In genomic region chr5:110094030-110094846, GRCm38 (mm10) we compare ENCODE assay signal across 8 mouse cellular contexts. TPM values are rescaled to one million over a fixed set of nuclear protein-coding genes. Genes with fewer than 3 reads are reported as not detected.
A peak's percentile ranks its signal among the peaks of the same experiment; 100 is the strongest.
DNase-seq lines count a peak whose midpoint lies in the region; ATAC-seq lines count a peak whose summit lies in the region.

Gene Gm35315 (minus strand): TSS chr5:110094420.

- H3K9me3 ChIP-seq in intestine, embryonic 16.5 days (ENCODE audit: control insufficient read depth, low read length): no peaks in the 10 kb centered on the region
- no peaks in the 10 kb centered on the region for H3K9me3 ChIP-seq in midbrain, embryonic 10.5 days (replicated peaks)

- H3K27ac ChIP-seq in intestine, embryonic 16.5 days (ENCODE audit: low read length): peak within 1 kb of the TSS; percentile 75
- peak within 1 kb of the TSS; percentile 91 for H3K27ac ChIP-seq in midbrain, embryonic 10.5 days (replicated peaks)

- peak within 1 kb of the TSS; percentile 62 for H3K4me3 ChIP-seq in intestine, embryonic 16.5 days (ENCODE audit: low read length)
- peak within 1 kb of the TSS; percentile 66 for H3K4me3 ChIP-seq in midbrain, embryonic 10.5 days

- ATAC-seq in intestine, embryonic 16.5 days: peak; percentile 98

- peak; percentile 77 for DNase-seq in ovary, adult 18-20 months (ENCODE audit: low spot score)
- no peak for DNase-seq in ovary, postnatal 10 days (ENCODE audit: low spot score)
- peak; percentile 85 for DNase-seq in embryo, embryonic 9.5 days (ENCODE audit: extremely low spot score)
- DNase-seq in gastrocnemius, postnatal 4 days (ENCODE audit: low spot score in 2 of 2): peak; percentile 38 to 79
- DNase-seq in left cerebral cortex, postnatal 36 days (ENCODE audit: low spot score in 2 of 2): peak; percentile 83 to 86
- DNase-seq in midbrain, embryonic 10.5 days (ENCODE audit: low spot score): peak; percentile 87
- peak; percentile 80 for DNase-seq in skeletal muscle tissue, adult 2 months (ENCODE audit: low read depth, low spot score)

- WGBS in intestine, embryonic 16.5 days: 1% methylated on average over 25 of the region's 25 CpGs
- WGBS in midbrain, embryonic 10.5 days: 2% methylated on average over 25 of the region's 25 CpGs

- no peaks in the 10 kb centered on the region for H3K27me3 ChIP-seq in intestine, embryonic 16.5 days (replicated peaks; ENCODE audit: control insufficient read depth, insufficient read depth, low read length)
- no peaks in the 10 kb centered on the region; the same call in 1 of the 2 replicates for H3K27me3 ChIP-seq in midbrain, embryonic 10.5 days (ENCODE audit: low read depth, poor library complexity, severe bottlenecking)

- peak within 1 kb of the TSS; percentile 92 for H3K4me2 ChIP-seq in intestine, embryonic 16.5 days (ENCODE audit: low read depth, low read length)

- no peaks in the 10 kb centered on the region for H3K4me1 ChIP-seq in intestine, embryonic 16.5 days (ENCODE audit: control insufficient read depth, insufficient read depth, low read length)
- peaks cover 13% of the 10 kb centered on the region for H3K4me1 ChIP-seq in midbrain, embryonic 10.5 days

- H3K36me3 ChIP-seq in intestine, embryonic 16.5 days (ENCODE audit: control insufficient read depth, insufficient read depth, low read length): no peaks in the 10 kb centered on the region
- H3K36me3 ChIP-seq in midbrain, embryonic 10.5 days: no peaks in the 10 kb centered on the region

- peak within 1 kb of the TSS; percentile 67 for H3K9ac ChIP-seq in intestine, embryonic 16.5 days (ENCODE audit: low read depth, low read length)

- intact Hi-C loops in left cerebral cortex, postnatal 36 days (cut with DNase I): loop anchor here (2.0 kb wide), 1 partner anchor 35 kb away; no protein-coding TSS in a partner anchor

RNA-seq across cellular contexts. Expression of gene Gm35315, which starts in this region (rescaled TPM):
- under 1 TPM; 0.23 to 0.29 TPM for total RNA-seq in gastrocnemius, postnatal 4 days (2021)
- polyA plus RNA-seq in intestine, embryonic 16.5 days (2015; fragmentation: Nextera tagmentation; extraction: Ambion mirVana): 1.5 and 2.1 TPM in 2 replicates
- under 1 TPM; 0.48 to 0.72 TPM for total RNA-seq in left cerebral cortex, postnatal 36 days (2021)
- 1.3 and 2.6 TPM in 2 replicates for polyA plus RNA-seq in midbrain, embryonic 10.5 days (2016; fragmentation: Nextera tagmentation; extraction: Ambion mirVana)

Comparison
In these comparisons a context has a peak if more than half of its experiments do, and no peak if none do; other contexts are left out.
1. Peak in DNase-seq in gastrocnemius, postnatal 4 days; RNA of the gene not detected or under 1 TPM.
2. Peak in DNase-seq in left cerebral cortex, postnatal 36 days; RNA of the gene not detected or under 1 TPM.